Mouse (Mus musculus) lung, postnatal 0 days (tissue): ENCODE measurements at regions not wholly inside any gene's neighbourhood (a gene's known extent, or its start where the extent isn't known, plus 50 kb on each side); places are given as distances from the start of the nearest gene placed in this dataset.

Experiments
- CTCF ChIP-seq: IDR thresholded peaks from 2 replicates; pipeline ENCODE4 v1.5.1; 2016; ENCODE audit warnings: antibody characterized with exemption, mild to moderate bottlenecking
- EP300 ChIP-seq: IDR thresholded peaks from 2 replicates; pipeline ENCODE4 v1.6.1; 2016; ENCODE audit warnings: antibody characterized with exemption, mild to moderate bottlenecking, control low read depth

DNA sequence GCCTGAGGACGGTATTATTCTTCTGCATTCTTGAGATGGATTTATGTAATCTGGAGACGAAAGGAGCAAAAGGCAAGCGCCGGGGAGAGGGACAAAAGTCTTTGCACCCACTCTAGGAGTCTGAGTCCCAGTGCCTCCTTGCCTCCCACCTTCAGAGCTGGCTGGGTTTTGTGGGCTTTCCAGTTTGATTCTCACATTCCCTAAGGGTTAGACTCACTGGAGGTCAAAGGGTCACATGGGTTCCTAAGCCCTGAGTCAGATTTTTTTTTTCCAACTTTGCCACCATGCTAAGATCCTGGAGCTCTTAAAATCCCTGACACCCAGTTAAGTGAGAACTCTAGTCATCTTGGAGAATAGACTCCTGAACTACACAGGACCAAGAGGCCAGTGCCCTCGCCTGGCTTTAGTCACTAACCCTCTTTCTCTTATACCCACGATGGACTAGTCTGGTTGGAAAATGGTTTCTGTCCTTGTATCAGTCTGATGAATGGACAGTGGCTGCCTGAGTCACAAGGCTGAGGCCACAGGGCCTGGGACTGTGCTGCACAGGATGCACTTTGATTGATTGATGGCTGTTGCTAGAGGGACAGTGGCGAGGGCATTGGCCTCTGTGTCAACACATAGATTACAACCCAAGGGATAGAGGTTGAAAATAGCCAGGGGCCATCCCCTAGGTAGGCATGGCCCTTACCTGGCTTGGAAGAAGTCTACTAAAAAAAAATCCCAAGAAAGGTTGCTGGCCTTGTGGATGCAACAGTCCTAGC, 161.9 kb downstream of the Rab11fip4 start:
- TF ChIP-seq CTCF (no peak), EP300 (no peak; the same call in 1 of the 2 replicates)
